Mouse (Mus musculus) midbrain, embryonic 16.5 days (tissue): ENCODE measurements at regions not wholly inside any gene's neighbourhood (a gene's known extent, or its start where the extent isn't known, plus 50 kb on each side); places are given as distances from the start of the nearest gene placed in this dataset.

ENCODE experiments used
- ATAC-seq: fragments of 200-750 bp; cut with Nextera tagmentation; 2 replicates; pipeline ENCODE4 v1.8.0; 2017; ENCODE audit warnings: moderate TSS enrichment
- H3K27ac ChIP-seq: fragments of 300-500 bp; sonication (generic); 2 replicates; pipeline ENCODE4 v1.5.1; 2014; ENCODE audit warnings: mild to moderate bottlenecking, low read length, mixed read lengths
- H3K27me3 ChIP-seq: fragments of 300-500 bp; sonication (generic); 2 replicates; pipeline ENCODE4 v1.6.1; 2014; ENCODE audit warnings: low read depth, low read length, mixed read lengths; ENCODE audit not compliant: control insufficient read depth, insufficient read depth
- H3K36me3 ChIP-seq: fragments of 300-500 bp; sonication (generic); 2 replicates; pipeline ENCODE4 v1.6.1; 2014; ENCODE audit warnings: mild to moderate bottlenecking, low read length, moderate library complexity, mixed read lengths; ENCODE audit not compliant: control insufficient read depth, insufficient read depth
- H3K4me1 ChIP-seq: fragments of 300-500 bp; sonication (generic); 2 replicates; pipeline ENCODE4 v1.6.1; 2014; ENCODE audit warnings: mild to moderate bottlenecking, low read length, mixed read lengths; ENCODE audit not compliant: control insufficient read depth, insufficient read depth
- H3K4me2 ChIP-seq: fragments of 300-500 bp; sonication (generic); 2 replicates; pipeline ENCODE4 v1.6.1; 2014; ENCODE audit warnings: mild to moderate bottlenecking, low read length, mixed read lengths
- H3K4me3 ChIP-seq: fragments of 300-500 bp; sonication (generic); 2 replicates; pipeline ENCODE4 v1.5.1; 2014; ENCODE audit warnings: low read depth, mild to moderate bottlenecking, low read length, moderate library complexity, mixed read lengths
- H3K9ac ChIP-seq: fragments of 300-500 bp; sonication (generic); 2 replicates; pipeline ENCODE4 v1.6.1; 2014; ENCODE audit warnings: low read depth, low read length, mixed read lengths
- H3K9me3 ChIP-seq: fragments of 300-500 bp; sonication (generic); replicated peaks from 2 replicates; pipeline ENCODE4 v1.6.1; 2014; ENCODE audit warnings: mild to moderate bottlenecking, low read length, mixed read lengths; ENCODE audit not compliant: control insufficient read depth, poor library complexity, severe bottlenecking
- WGBS: fragments of 180-500 bp; shearing (Covaris S2); extraction: QIAGEN DNeasy Blood & Tissue Kit; methylation state at CpG from one replicate; pipeline ENCODE4 v1.1.7; 2014; 5-methylcytosine and 5-hydroxymethylcytosine counted together

GRCm38 (mm10) chr5:112142731-112143130 lies 109.6 kb downstream of the Cryba4 start:
- no peaks in the 10 kb centered on the region; the same call in 1 of the 2 replicates for H3K4me1 ChIP-seq
- H3K4me2 ChIP-seq = no peak overlapping the region
- no peak overlapping the region for H3K4me3 ChIP-seq
- no peaks in the 10 kb centered on the region for H3K9me3 ChIP-seq
- no peak overlapping the region for H3K9ac ChIP-seq
- no peaks in the 10 kb centered on the region for H3K27me3 ChIP-seq
- H3K36me3 ChIP-seq = no peaks in the 10 kb centered on the region
- 83% methylated on average over 3 of the region's 3 CpGs for WGBS
- H3K27ac ChIP-seq = no peak overlapping the region
- no peak for ATAC-seq

- no peak for ATAC-seq
- 72% methylated on average over 16 of the region's 16 CpGs for WGBS
- H3K9ac ChIP-seq = no peak overlapping the region
- H3K4me2 ChIP-seq = no peak overlapping the region
- no peaks in the 10 kb centered on the region; the same call in 1 of the 2 replicates for H3K4me1 ChIP-seq
- no peak overlapping the region for H3K27ac ChIP-seq
- H3K9me3 ChIP-seq = no peaks in the 10 kb centered on the region
- H3K36me3 ChIP-seq = no peaks in the 10 kb centered on the region
- H3K27me3 ChIP-seq = no peaks in the 10 kb centered on the region
- no peak overlapping the region for H3K4me3 ChIP-seq
These were observed 108.2 kb downstream of the Cryba4 start for GRCm38 (mm10) chr5:112143993-112144621.

GRCm38 (mm10) chr5:112153675-112154085 lies 98.6 kb downstream of the Cryba4 start:
- ATAC-seq = peak; percentile 82
- no peaks in the 10 kb centered on the region for H3K9me3 ChIP-seq
- H3K4me3 ChIP-seq = peak overlapping the region; percentile 33
- peak overlapping the region; percentile 72 for H3K9ac ChIP-seq
- H3K27me3 ChIP-seq = 0 out of 2 replicates have a peak, but pooled peaks cover 6% of the 10 kb centered on the region
- WGBS = under 1% methylated on average over 39 of the region's 39 CpGs
- peak overlapping the region; percentile 63 for H3K4me2 ChIP-seq
- peak overlapping the region; percentile 45 for H3K27ac ChIP-seq
- H3K4me1 ChIP-seq = peaks cover 2% of the 10 kb centered on the region; the same call in 1 of the 2 replicates
- H3K36me3 ChIP-seq = no peaks in the 10 kb centered on the region

GRCm38 (mm10) chr5:112154650-112155049 lies 97.7 kb downstream of the Cryba4 start:
- Histone ChIP-seq H3K9me3 (no peaks in the 10 kb centered on the region), H3K4me2 (no peak overlapping the region), H3K4me1 (peaks cover 2% of the 10 kb centered on the region; the same call in 1 of the 2 replicates), H3K27me3 (0 out of 2 replicates have a peak, but pooled peaks cover 6% of the 10 kb centered on the region), H3K27ac (no peak overlapping the region), H3K4me3 (no peak overlapping the region), H3K36me3 (no peaks in the 10 kb centered on the region), H3K9ac (0 out of 2 replicates have a peak overlapping the region, but pooled peaks have one; percentile 13)
- 66% methylated on average over 4 of the region's 4 CpGs for WGBS
- ATAC-seq = no peak

GRCm38 (mm10) chr5:112155051-112155450 lies 97.3 kb downstream of the Cryba4 start:
- Histone ChIP-seq H3K4me2 (no peak overlapping the region), H3K4me1 (peaks cover 2% of the 10 kb centered on the region; the same call in 1 of the 2 replicates), H3K4me3 (no peak overlapping the region), H3K9ac (no peak overlapping the region), H3K27me3 (0 out of 2 replicates have a peak, but pooled peaks cover 6% of the 10 kb centered on the region), H3K36me3 (no peaks in the 10 kb centered on the region), H3K9me3 (no peaks in the 10 kb centered on the region), H3K27ac (no peak overlapping the region)
- WGBS = 79% methylated on average over 6 of the region's 6 CpGs
- ATAC-seq = no peak

GRCm38 (mm10) chr5:112156005-112156404 lies 96.3 kb downstream of the Cryba4 start:
- no peak overlapping the region for H3K4me2 ChIP-seq
- WGBS = 8% methylated on average over 1 of the region's 1 CpGs
- peaks cover 2% of the 10 kb centered on the region for H3K4me1 ChIP-seq
- no peak for ATAC-seq
- H3K9me3 ChIP-seq = no peaks in the 10 kb centered on the region
- H3K9ac ChIP-seq = no peak overlapping the region
- H3K27ac ChIP-seq = no peak overlapping the region
- no peak overlapping the region for H3K4me3 ChIP-seq
- no peaks in the 10 kb centered on the region for H3K36me3 ChIP-seq
- 0 out of 2 replicates have a peak, but pooled peaks cover 6% of the 10 kb centered on the region for H3K27me3 ChIP-seq

GRCm38 (mm10) chr5:112166410-112167175 lies 85.7 kb downstream of the Cryba4 start:
- ATAC-seq = 0 out of 2 replicates have a peak, but pooled peaks have one; percentile 51
- H3K27ac ChIP-seq = peak overlapping the region; percentile 35
- 0 out of 2 replicates have a peak overlapping the region, but pooled peaks have one; percentile 33 for H3K9ac ChIP-seq
- no peak overlapping the region for H3K4me3 ChIP-seq
- H3K4me2 ChIP-seq = no peak overlapping the region
- H3K4me1 ChIP-seq = peaks cover 12% of the 10 kb centered on the region
- H3K27me3 ChIP-seq = no peaks in the 10 kb centered on the region
- no peaks in the 10 kb centered on the region for H3K36me3 ChIP-seq
- H3K9me3 ChIP-seq = no peaks in the 10 kb centered on the region
- WGBS = 11% methylated on average over 11 of the region's 11 CpGs

GRCm38 (mm10) chr5:112167790-112168189 lies 84.5 kb downstream of the Cryba4 start:
- no peak overlapping the region for H3K4me3 ChIP-seq
- H3K4me1 ChIP-seq = peaks cover 12% of the 10 kb centered on the region
- H3K4me2 ChIP-seq = no peak overlapping the region
- WGBS = 49% methylated on average over 10 of the region's 10 CpGs
- H3K9ac ChIP-seq = no peak overlapping the region
- H3K27me3 ChIP-seq = no peaks in the 10 kb centered on the region
- H3K9me3 ChIP-seq = no peaks in the 10 kb centered on the region
- H3K27ac ChIP-seq = no peak overlapping the region
- no peaks in the 10 kb centered on the region for H3K36me3 ChIP-seq
- ATAC-seq = no peak

- no peak for ATAC-seq
- H3K4me2 ChIP-seq = no peak overlapping the region
- no peaks in the 10 kb centered on the region for H3K9me3 ChIP-seq
- H3K36me3 ChIP-seq = no peaks in the 10 kb centered on the region
- no peak overlapping the region for H3K9ac ChIP-seq
- H3K4me1 ChIP-seq = peaks cover 9% of the 10 kb centered on the region
- no peak overlapping the region for H3K27ac ChIP-seq
- H3K4me3 ChIP-seq = no peak overlapping the region
- 82% methylated on average over 2 of the region's 2 CpGs for WGBS
- H3K27me3 ChIP-seq = no peaks in the 10 kb centered on the region
These were observed 81.0 kb downstream of the Cryba4 start for GRCm38 (mm10) chr5:112171325-112171724.
